ENCODE assay signal across 24 mouse cellular contexts in genomic region chr11:12197542-12197941, GRCm38 (mm10).
"Had no signal": no experiment of that assay in that cellular context is flagged by ENCODE, and none has a peak within 500 bp of the region (broad histone marks: within the 10 kb centered on the region; RNA-seq: fewer than 3 reads in every experiment).

No protein-coding gene starts in this region.

- H3K4me1 ChIP-seq: heart, embryonic 10.5 days; heart, embryonic 12.5 days; hindbrain, embryonic 10.5 days; hindbrain, embryonic 12.5 days; intestine, embryonic 15.5 days; limb, embryonic 10.5 days; limb, embryonic 12.5 days had no signal

- H3K9ac ChIP-seq: heart, embryonic 12.5 days; hindbrain, embryonic 12.5 days; hindbrain, embryonic 14.5 days; intestine, embryonic 15.5 days; limb, embryonic 12.5 days had no signal

- H3K27ac ChIP-seq: gastrocnemius, adult 2 months; heart, embryonic 10.5 days; hindbrain, embryonic 10.5 days; hindbrain, embryonic 12.5 days; hindbrain, embryonic 14.5 days; intestine, embryonic 15.5 days; layer of hippocampus, adult 2 months; left cerebral cortex, adult 2 months; limb, embryonic 10.5 days; limb, embryonic 12.5 days had no signal

- H3K4me2 ChIP-seq: heart, embryonic 12.5 days; hindbrain, embryonic 12.5 days; hindbrain, embryonic 14.5 days; intestine, embryonic 15.5 days; limb, embryonic 12.5 days had no signal

- H3K27me3 ChIP-seq: hindbrain, embryonic 12.5 days; intestine, embryonic 15.5 days; limb, embryonic 12.5 days had no signal

- DNase-seq: gastrocnemius, adult 2 months; gastrocnemius, postnatal 10 days; gastrocnemius, postnatal 25 days; heart, adult 18-20 months; heart, postnatal 10 days; heart, postnatal 4 days; kidney, adult 18-20 months; kidney, adult 8-10 months; kidney, postnatal 10 days; kidney, postnatal 25 days; kidney, postnatal 4 days had no signal

- H3K9me3 ChIP-seq: heart, embryonic 10.5 days; heart, embryonic 12.5 days; hindbrain, embryonic 10.5 days; hindbrain, embryonic 12.5 days; intestine, embryonic 15.5 days; limb, embryonic 10.5 days; limb, embryonic 12.5 days had no signal

- H3K4me3 ChIP-seq: gastrocnemius, adult 2 months; heart, embryonic 10.5 days; heart, embryonic 12.5 days; hindbrain, embryonic 10.5 days; hindbrain, embryonic 12.5 days; intestine, embryonic 15.5 days; layer of hippocampus, adult 2 months; left cerebral cortex, adult 2 months; limb, embryonic 10.5 days; limb, embryonic 12.5 days had no signal

- ATAC-seq: hindbrain, embryonic 16.5 days; inflammation-experienced regulatory T-cells, adult 6 months; intestine, embryonic 15.5 days; intestine, postnatal 0 days had no signal

- H3K36me3 ChIP-seq: heart, embryonic 10.5 days; heart, embryonic 12.5 days; hindbrain, embryonic 10.5 days; hindbrain, embryonic 12.5 days; intestine, embryonic 15.5 days; limb, embryonic 10.5 days; limb, embryonic 12.5 days had no signal
